Mouse (Mus musculus): ENCODE data around the gene Cyp2e1.

Cyp2e1 gene

DNA sequence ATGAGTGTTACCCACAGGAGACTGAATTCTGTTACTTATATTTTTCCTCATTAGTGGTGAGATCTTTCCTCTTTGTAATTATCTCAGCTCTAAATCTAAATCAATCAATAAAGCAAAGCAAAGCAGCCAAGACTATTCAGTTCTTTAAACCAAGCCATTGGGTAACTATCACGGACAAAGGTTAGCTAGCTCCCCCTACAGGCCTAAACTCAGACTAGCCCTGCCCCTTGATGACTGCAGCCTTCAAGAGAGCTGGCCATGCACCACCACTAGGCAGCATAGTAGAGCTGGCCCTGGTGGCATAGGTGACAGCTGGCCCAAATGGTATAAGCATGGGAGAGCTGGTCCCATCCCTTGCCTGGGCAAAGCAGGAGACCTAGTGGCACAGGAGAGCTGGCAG lies 42.2 kb downstream of the Cyp2e1 start:
- peak; percentile 64 for DNase-seq (ENCODE audit: low read depth, low spot score)

DNA sequence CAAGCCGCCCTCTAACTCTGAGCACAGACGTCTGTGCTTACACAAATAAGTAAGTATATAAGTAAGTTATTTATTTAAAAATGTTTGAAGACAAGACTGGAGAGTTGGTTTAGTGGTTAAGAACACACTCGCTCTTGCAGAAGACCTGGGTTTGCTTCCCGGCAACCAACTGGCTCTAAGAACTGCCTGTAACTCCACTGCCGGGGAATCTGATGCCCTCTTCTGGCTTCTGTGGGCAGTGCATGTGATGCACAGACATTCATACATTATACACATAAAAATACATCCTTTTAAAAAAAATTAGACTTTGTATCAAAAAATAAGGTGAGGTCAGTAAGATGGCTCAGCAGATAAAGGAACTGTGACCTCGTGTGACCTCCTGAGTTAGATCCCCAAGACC lies 47.0 kb downstream of the Cyp2e1 start:
- peak; percentile 42 for DNase-seq (ENCODE audit: low read depth, low spot score)

DNA sequence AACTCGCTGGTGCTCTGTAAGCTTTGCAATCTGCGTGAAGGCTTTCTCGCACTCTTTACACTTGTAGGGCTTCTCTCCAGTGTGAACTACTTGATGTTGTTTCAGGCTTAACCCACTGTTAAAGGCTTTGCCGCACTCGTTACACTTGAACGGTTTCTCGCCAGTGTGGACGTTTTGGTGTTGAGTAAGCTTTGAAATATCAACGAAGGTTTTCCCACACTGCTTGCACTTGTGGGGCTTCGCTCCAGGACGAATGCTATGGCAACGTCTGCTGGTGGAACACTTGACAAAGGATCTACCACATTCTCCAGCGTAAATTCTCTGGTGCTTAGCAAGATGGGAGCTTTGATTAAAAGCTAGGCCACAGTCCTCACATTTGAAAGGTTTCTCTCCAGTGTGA lies 48.2 kb downstream of the Cyp2e1 start:
- no peak for DNase-seq (ENCODE audit: low read depth, low spot score)

DNA sequence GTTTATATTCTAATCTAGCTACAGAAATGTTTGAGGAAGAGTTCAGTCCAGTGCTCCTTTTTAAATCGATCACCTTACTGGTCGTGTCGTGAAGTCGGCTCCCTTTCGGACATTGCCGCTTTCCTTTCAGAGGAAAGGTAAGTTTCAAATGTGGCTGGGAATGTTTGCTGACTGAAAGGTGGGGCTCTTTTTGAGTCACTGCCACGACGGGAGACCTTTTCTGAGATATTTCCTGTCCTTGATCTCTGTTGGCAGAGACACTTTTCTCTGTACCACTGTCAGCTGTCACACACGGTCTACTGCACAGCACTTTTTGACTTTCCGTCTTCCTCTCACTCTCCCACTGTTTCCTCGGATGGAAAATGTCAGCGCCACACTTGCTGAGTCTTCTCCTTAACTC lies 49.3 kb downstream of the Cyp2e1 start:
- DNase-seq (ENCODE audit: low read depth, low spot score): no peak

DNA sequence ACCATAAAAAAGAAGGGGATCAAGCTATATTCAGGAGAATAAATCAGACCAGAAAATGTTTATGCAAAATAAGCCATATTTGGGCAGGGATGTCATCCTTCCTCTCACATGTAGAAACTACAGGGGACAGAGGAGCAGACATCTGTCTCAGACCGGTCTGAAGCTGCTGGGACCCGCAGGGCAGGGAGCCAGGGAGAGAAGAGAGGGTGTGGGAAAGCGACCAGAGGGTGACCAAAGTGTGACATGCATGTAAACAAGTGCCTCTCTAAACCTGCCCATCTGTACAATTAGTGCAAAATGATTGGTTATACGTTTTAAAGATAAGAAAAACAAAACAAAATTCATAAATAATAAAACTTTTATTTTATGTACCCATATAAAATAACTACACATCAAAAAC lies 56.6 kb downstream of the Cyp2e1 start:
- no peak for DNase-seq (ENCODE audit: low read depth, low spot score)

DNA sequence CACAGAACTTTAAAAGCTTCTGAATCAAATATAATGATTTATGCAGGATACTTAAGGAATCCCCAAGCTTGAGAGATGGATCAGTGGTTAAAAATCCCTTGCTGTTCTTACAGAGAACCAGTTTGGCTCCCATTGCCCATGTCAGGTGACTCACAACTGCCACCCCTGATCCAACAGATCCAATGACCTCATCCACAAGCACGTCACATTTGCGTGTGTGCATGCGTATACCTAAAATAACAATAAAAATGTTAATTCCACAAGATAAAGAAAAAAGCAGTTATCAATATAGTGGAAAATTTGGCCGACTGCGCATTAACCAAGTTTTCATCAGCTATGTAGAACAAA lies 57.7 kb downstream of the Cyp2e1 start:
- DNase-seq (ENCODE audit: low read depth, low spot score): no peak

DNA sequence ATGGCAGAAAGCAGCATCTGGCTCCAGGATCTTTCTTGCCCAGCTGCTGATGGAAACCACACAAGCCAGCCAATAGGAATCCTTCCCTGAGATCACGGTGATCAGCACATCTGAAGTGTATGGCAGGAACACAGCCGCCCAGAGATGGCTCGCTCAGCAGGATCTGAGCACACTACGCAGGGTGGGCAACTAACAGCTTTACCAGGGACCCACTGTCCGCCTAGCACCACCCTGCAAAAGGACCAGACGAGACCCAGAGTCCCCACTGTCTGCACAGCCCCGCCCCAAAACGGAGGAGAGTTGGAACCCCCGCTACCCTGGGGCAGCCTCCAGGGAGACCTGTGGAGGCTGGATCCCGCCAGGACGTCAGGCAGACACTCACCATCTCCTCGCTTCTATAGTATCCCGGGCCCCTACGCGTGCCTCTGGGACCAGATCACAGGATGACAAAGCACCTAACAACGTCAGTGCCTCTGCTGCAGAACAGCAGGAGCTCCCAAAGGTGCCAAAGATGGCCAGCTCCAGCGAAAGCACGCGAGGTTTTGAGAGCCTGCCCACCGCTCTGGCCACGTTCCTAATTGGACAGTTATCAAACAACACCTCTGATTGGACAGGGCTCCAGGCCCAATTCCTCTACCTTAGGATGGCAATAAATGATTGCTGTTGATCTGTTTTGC lies 58.3 kb downstream of the Cyp2e1 start, which contains the start of gene Zfp941:
Zfp941 (minus strand) TSS at position 526 of the 677 bp plus-strand sequence.
- peak; percentile 69 for DNase-seq (ENCODE audit: low read depth, low spot score)

DNA sequence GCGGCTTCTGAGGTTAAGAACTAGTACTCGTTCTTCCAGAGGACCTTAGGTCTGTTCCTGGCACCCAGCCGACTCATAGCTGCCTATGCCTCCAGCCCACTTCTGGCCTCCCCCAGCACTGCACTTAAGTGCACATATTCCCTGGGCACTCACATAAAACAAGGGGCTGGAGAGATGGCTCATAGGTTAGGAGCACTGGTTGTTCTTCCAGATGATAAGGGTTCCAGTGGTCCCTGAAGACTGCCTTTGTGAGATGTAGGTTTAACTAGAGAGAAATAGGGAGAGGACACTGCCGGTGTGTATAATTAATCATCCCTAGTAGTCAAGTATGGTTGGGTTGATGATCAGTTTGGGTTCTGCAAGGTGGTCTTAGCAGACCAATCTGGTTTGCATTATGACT lies 59.2 kb downstream of the Cyp2e1 start:
- no peak for DNase-seq (ENCODE audit: low read depth, low spot score)
